1 mouse cellular context compared by ENCODE assay signal in the genomic region with DNA sequence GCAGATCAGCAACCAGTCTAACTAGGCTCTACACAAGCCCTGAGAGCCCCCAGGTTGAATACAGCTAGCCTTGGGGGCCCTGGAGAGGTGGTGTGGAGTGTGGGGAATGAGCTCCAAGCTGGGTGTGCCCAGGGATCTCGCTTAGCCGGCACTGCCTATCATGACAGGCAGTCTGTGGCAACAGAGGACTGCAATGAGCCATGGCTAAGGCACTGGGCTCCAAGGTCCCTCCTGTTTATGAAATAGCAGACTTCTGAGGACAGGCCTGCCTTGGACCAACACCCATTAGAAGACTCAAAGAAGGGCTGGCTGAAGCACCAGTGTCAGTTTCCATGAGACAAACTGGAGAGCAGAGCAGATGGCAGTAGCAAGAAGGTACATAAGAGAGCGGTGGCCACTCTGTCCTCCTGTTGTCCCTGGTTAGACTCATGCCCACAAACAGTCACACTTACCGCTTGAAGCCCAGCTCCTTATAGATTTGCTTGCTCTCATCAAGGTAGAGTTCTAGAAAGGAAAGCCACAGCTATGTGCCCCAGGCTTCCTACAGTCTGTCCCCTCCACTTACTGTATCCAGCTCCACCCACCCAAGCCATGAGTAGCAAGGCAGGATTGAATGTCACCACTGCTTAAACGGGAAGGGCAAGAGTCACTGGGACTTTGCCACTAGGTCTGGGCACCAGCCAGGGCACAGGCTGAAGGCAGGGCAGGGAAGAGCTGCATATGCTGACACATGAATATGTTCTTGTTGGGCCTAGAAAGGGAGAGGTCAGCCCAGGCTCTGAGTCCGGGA.
TF ChIP-seq lines count a peak whose summit lies in the region.

No protein-coding gene starts in this region.

TF ChIP-seq in CH12.LX, 34 proteins besides CTCF, POLR2A, EP300 and RAD21:
- TF ChIP-seq CHD2 (IDR thresholded peaks at IDR 0.05; ENCODE audit: low read length) (no peak), UBTF (IDR thresholded peaks at IDR 0.05; ENCODE audit: low read depth, low read length) (no peak), MYC (IDR thresholded peaks at IDR 0.05; ENCODE audit: low read depth, low read length) (no peak), MAFK (IDR thresholded peaks at IDR 0.05; ENCODE audit: insufficient replicate concordance, low read length) (no peak)
